Mouse (Mus musculus) megakaryocyte, embryonic 14.5 days (primary cell): ENCODE results near the gene Ablim2. TPM values are rescaled to one million over a fixed set of nuclear protein-coding genes. Genes with fewer than 3 reads are reported as not detected.

Experiments
- H3K27me3 ChIP-seq: replicated peaks from 2 replicates; pipeline ENCODE3; 2012; ENCODE audit warnings: inconsistent platforms
- H3K36me3 ChIP-seq: replicated peaks from 2 replicates; pipeline ENCODE3; 2012; ENCODE audit warnings: low read length, inconsistent platforms, mixed read lengths
- H3K4me1 ChIP-seq: 2 replicates; pipeline ENCODE4 v1.6.1; 2012; ENCODE audit warnings: inconsistent platforms
- H3K4me3 ChIP-seq: replicated peaks from 2 replicates; pipeline ENCODE3; 2012; ENCODE audit warnings: moderate library complexity, mild to moderate bottlenecking, inconsistent platforms
- H3K9me3 ChIP-seq: 2 replicates; pipeline ENCODE4 v1.6.1; 2012; ENCODE audit warnings: inconsistent platforms
- FLI1 ChIP-seq: IDR thresholded peaks from 2 replicates; pipeline ENCODE4 v1.6.1; 2012; ENCODE audit warnings: low read length, inconsistent platforms, mixed read lengths
- GATA1 ChIP-seq: IDR thresholded peaks from 3 replicates; pipeline ENCODE4 v1.6.1; 2012; ENCODE audit warnings: mixed read lengths, low read length, inconsistent platforms, borderline replicate concordance
- polyA plus RNA-seq: library from polyadenylated mRNA; stranded (reverse); fragments of >175 nt; gene quantifications from 2 replicates; pipeline ENCODE4 v1.2.3, GENCODE M21; 2012; ENCODE audit warnings: low replicate concordance; ENCODE audit not compliant: insufficient read depth

The Ablim2 gene
- polyA plus RNA-seq, 1 experiment = 0.28 TPM

- TF ChIP-seq GATA1 (no peak), FLI1 (no peak)
- no peaks in the 10 kb centered on the region for H3K36me3 ChIP-seq
- H3K27me3 ChIP-seq = peaks cover 82% of the 10 kb centered on the region
- H3K9me3 ChIP-seq = no peaks in the 10 kb centered on the region
- peaks cover 4% of the 10 kb centered on the region; the same call in 1 of the 2 replicates for H3K4me1 ChIP-seq
- H3K4me3 ChIP-seq = no peak overlapping the region
These were observed 18.7 kb upstream of the Ablim2 start for GRCm38 (mm10) chr5:35739005-35739404.

GRCm38 (mm10) chr5:35739536-35740278, 18.0 kb upstream of the Ablim2 start, which contains the start of gene Sh3tc1:
Gene Sh3tc1 (minus strand): TSS chr5:35739987.
- TF ChIP-seq GATA1 = no peak
- TF ChIP-seq FLI1 = no peak
- no peak within 1 kb of the TSS for H3K4me3 ChIP-seq

GRCm38 (mm10) chr5:35740716-35741115, 17.0 kb upstream of the Ablim2 start:
- H3K4me1 ChIP-seq = peaks cover 4% of the 10 kb centered on the region; the same call in 1 of the 2 replicates
- H3K9me3 ChIP-seq = no peaks in the 10 kb centered on the region
- H3K4me3 ChIP-seq = no peak overlapping the region
- no peaks in the 10 kb centered on the region for H3K36me3 ChIP-seq
- no peak for TF ChIP-seq FLI1
- TF ChIP-seq GATA1 = no peak
- H3K27me3 ChIP-seq = peaks cover 89% of the 10 kb centered on the region

More at GRCm38 (mm10) chr5:35739536-35740278, 18.0 kb upstream of the Ablim2 start, which contains the start of gene Sh3tc1:
- no peaks in the 10 kb centered on the region for H3K9me3 ChIP-seq
- no peaks in the 10 kb centered on the region for H3K36me3 ChIP-seq
- peaks cover 82% of the 10 kb centered on the region for H3K27me3 ChIP-seq
- H3K4me1 ChIP-seq = peaks cover 4% of the 10 kb centered on the region; the same call in 1 of the 2 replicates

- TF ChIP-seq GATA1 (no peak), FLI1 (no peak)
- H3K36me3 ChIP-seq = no peaks in the 10 kb centered on the region
- peaks cover 4% of the 10 kb centered on the region; the same call in 1 of the 2 replicates for H3K4me1 ChIP-seq
- no peak overlapping the region for H3K4me3 ChIP-seq
- H3K27me3 ChIP-seq = peaks cover 91% of the 10 kb centered on the region
- no peaks in the 10 kb centered on the region for H3K9me3 ChIP-seq
These were observed 16.4 kb upstream of the Ablim2 start for GRCm38 (mm10) chr5:35741225-35741820.

- Histone ChIP-seq H3K4me3 (no peak overlapping the region), H3K27me3 (peaks cover 81% of the 10 kb centered on the region), H3K9me3 (no peaks in the 10 kb centered on the region), H3K4me1 (peaks cover 4% of the 10 kb centered on the region; the same call in 1 of the 2 replicates), H3K36me3 (no peaks in the 10 kb centered on the region)
- no peak for TF ChIP-seq FLI1
- TF ChIP-seq GATA1 = no peak
These were observed 14.3 kb upstream of the Ablim2 start for GRCm38 (mm10) chr5:35743238-35743951.

- H3K27me3 ChIP-seq = peaks cover 78% of the 10 kb centered on the region
- TF ChIP-seq FLI1 (no peak), GATA1 (no peak)
- no peak overlapping the region for H3K4me3 ChIP-seq
- no peaks in the 10 kb centered on the region for H3K9me3 ChIP-seq
- no peaks in the 10 kb centered on the region for H3K36me3 ChIP-seq
- H3K4me1 ChIP-seq = peaks cover 4% of the 10 kb centered on the region; the same call in 1 of the 2 replicates
These were observed 13.5 kb upstream of the Ablim2 start for GRCm38 (mm10) chr5:35743990-35744722.

- peaks cover 70% of the 10 kb centered on the region for H3K27me3 ChIP-seq
- no peaks in the 10 kb centered on the region for H3K36me3 ChIP-seq
- no peak overlapping the region for H3K4me3 ChIP-seq
- TF ChIP-seq GATA1 (no peak), FLI1 (no peak)
- H3K4me1 ChIP-seq = no peaks in the 10 kb centered on the region; the same call in 1 of the 2 replicates
- H3K9me3 ChIP-seq = no peaks in the 10 kb centered on the region
These were observed 12.3 kb upstream of the Ablim2 start for GRCm38 (mm10) chr5:35745406-35745805.

GRCm38 (mm10) chr5:35746910-35747309, 10.8 kb upstream of the Ablim2 start:
- Histone ChIP-seq H3K4me3 (no peak overlapping the region), H3K36me3 (no peaks in the 10 kb centered on the region), H3K9me3 (no peaks in the 10 kb centered on the region), H3K27me3 (peaks cover 68% of the 10 kb centered on the region), H3K4me1 (peaks cover 8% of the 10 kb centered on the region)
- no peak for TF ChIP-seq GATA1
- no peak for TF ChIP-seq FLI1

GRCm38 (mm10) chr5:35749416-35749815, 8.3 kb upstream of the Ablim2 start:
- Histone ChIP-seq H3K4me1 (peaks cover 8% of the 10 kb centered on the region), H3K27me3 (peaks cover 71% of the 10 kb centered on the region), H3K36me3 (no peaks in the 10 kb centered on the region), H3K9me3 (no peaks in the 10 kb centered on the region), H3K4me3 (no peak overlapping the region)
- TF ChIP-seq FLI1 (no peak), GATA1 (no peak)

GRCm38 (mm10) chr5:35750026-35750425, 7.7 kb upstream of the Ablim2 start:
- Histone ChIP-seq H3K9me3 (no peaks in the 10 kb centered on the region), H3K4me3 (no peak overlapping the region), H3K4me1 (peaks cover 10% of the 10 kb centered on the region), H3K27me3 (peaks cover 71% of the 10 kb centered on the region), H3K36me3 (no peaks in the 10 kb centered on the region)
- TF ChIP-seq FLI1 (no peak), GATA1 (no peak)
